Mouse (Mus musculus) thymus, adult 2 months (tissue): ENCODE measurements around the gene Cerk.

Source experiments
- CTCF ChIP-seq: fragments of 200-500 bp; IDR thresholded peaks from 2 replicates; pipeline ENCODE4 v1.5.1; 2012; ENCODE audit warnings: mild to moderate bottlenecking, control low read depth, low read length, moderate library complexity, borderline replicate concordance; ENCODE audit not compliant: control insufficient read depth, poor library complexity, insufficient read depth; ENCODE audit errors: extremely low read depth
- POLR2A ChIP-seq: fragments of 200-500 bp; IDR thresholded peaks from 2 replicates; pipeline ENCODE4 v1.6.1; 2012; ENCODE audit warnings: mild to moderate bottlenecking, low read length, control low read depth, moderate library complexity; ENCODE audit not compliant: control insufficient read depth, poor library complexity, insufficient read depth; ENCODE audit errors: extremely low read depth

- no peak for TF ChIP-seq CTCF
- TF ChIP-seq POLR2A = no peak
Measured at GRCm38 (mm10) chr15:86094324-86095121, 91.4 kb downstream of the Cerk start.
